Mouse (Mus musculus): ENCODE measurements at regions not wholly inside any gene's neighbourhood (a gene's known extent, or its start where the extent isn't known, plus 50 kb on each side); places are given as distances from the start of the nearest gene placed in this dataset.
A peak's percentile ranks its signal among the peaks of the same experiment; 100 is the strongest.

DNA sequence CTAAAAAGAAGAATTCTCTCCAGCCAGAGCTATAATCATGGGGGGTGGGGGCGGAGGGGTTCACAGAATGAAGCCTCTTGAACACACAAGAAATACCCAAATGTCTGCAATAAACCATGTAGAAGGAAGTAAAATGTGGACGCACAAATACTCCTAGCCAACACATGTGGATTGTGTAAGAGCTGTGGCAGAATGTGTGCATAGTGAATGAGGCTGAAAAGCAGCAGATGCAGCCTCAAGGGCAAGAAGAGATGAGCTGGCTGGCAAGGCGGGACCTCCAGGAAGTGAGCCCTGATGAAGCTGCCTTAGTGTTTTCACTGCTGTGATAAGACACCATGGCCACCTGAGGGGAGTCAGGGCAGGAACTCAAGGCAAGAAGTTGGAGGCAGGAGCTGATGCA is 53.3 kb upstream of the Arhgap28 start:
- Histone ChIP-seq H3K4me1 (replicated peaks) (no peaks in the 10 kb centered on the region), H3K27me3 (no peaks in the 10 kb centered on the region), H3K36me3 (no peaks in the 10 kb centered on the region), H3K4me2 (no peak overlapping the region), H3K27ac (no peak overlapping the region), H3K4me3 (replicated peaks) (no peak overlapping the region), H3K9me3 (no peaks in the 10 kb centered on the region), H3K9ac (replicated peaks) (no peak overlapping the region)
- WGBS: 86% methylated on average over 3 of the region's 3 CpGs
- no peak for ATAC-seq (ENCODE audit: insufficient number of reproducible peaks, insufficient read depth, low FRiP score, low TSS enrichment, low read depth)

- no peak overlapping the region for H3K4me3 ChIP-seq (replicated peaks)
- no peaks in the 10 kb centered on the region for H3K9me3 ChIP-seq
- no peak overlapping the region for H3K4me2 ChIP-seq
- no peaks in the 10 kb centered on the region for H3K4me1 ChIP-seq (replicated peaks)
- ATAC-seq (ENCODE audit: insufficient number of reproducible peaks, insufficient read depth, low FRiP score, low TSS enrichment, low read depth): no peak
- no peak overlapping the region for H3K9ac ChIP-seq (replicated peaks)
- no peak overlapping the region for H3K27ac ChIP-seq
- no peaks in the 10 kb centered on the region for H3K36me3 ChIP-seq
- H3K27me3 ChIP-seq: no peaks in the 10 kb centered on the region
- WGBS: 75% methylated on average over 3 of the region's 3 CpGs
Observed at GRCm38 (mm10) chr17:68060455-68060854, 56.5 kb upstream of the Arhgap28 start.

GRCm38 (mm10) chr17:68065751-68066150 is 61.8 kb upstream of the Arhgap28 start:
- no peak for ATAC-seq (ENCODE audit: insufficient number of reproducible peaks, insufficient read depth, low FRiP score, low TSS enrichment, low read depth)
- H3K4me1 ChIP-seq (replicated peaks): peaks cover 3% of the 10 kb centered on the region
- H3K9me3 ChIP-seq: no peaks in the 10 kb centered on the region
- H3K27me3 ChIP-seq: no peaks in the 10 kb centered on the region
- H3K36me3 ChIP-seq: no peaks in the 10 kb centered on the region
- no peak overlapping the region for H3K27ac ChIP-seq
- no peak overlapping the region for H3K4me2 ChIP-seq
- WGBS: 86% methylated on average over 9 of the region's 9 CpGs
- H3K9ac ChIP-seq (replicated peaks): no peak overlapping the region
- no peak overlapping the region for H3K4me3 ChIP-seq (replicated peaks)

GRCm38 (mm10) chr17:68066204-68066603 is 62.3 kb upstream of the Arhgap28 start:
- no peak for ATAC-seq (ENCODE audit: insufficient number of reproducible peaks, insufficient read depth, low FRiP score, low TSS enrichment, low read depth)
- Histone ChIP-seq H3K9ac (replicated peaks) (no peak overlapping the region), H3K27ac (no peak overlapping the region), H3K4me2 (no peak overlapping the region), H3K36me3 (no peaks in the 10 kb centered on the region), H3K4me1 (replicated peaks) (peaks cover 7% of the 10 kb centered on the region), H3K27me3 (no peaks in the 10 kb centered on the region), H3K9me3 (no peaks in the 10 kb centered on the region), H3K4me3 (replicated peaks) (no peak overlapping the region)
- 93% methylated on average over 2 of the region's 2 CpGs for WGBS

GRCm38 (mm10) chr17:68069008-68069407 is 65.1 kb upstream of the Arhgap28 start:
- Histone ChIP-seq H3K9me3 (no peaks in the 10 kb centered on the region), H3K9ac (replicated peaks) (no peak overlapping the region), H3K27me3 (no peaks in the 10 kb centered on the region), H3K4me3 (replicated peaks) (no peak overlapping the region), H3K27ac (no peak overlapping the region), H3K36me3 (no peaks in the 10 kb centered on the region), H3K4me2 (no peak overlapping the region), H3K4me1 (replicated peaks) (peaks cover 15% of the 10 kb centered on the region)
- WGBS: 69% methylated on average over 7 of the region's 7 CpGs
- ATAC-seq (ENCODE audit: insufficient number of reproducible peaks, insufficient read depth, low FRiP score, low TSS enrichment, low read depth): no peak

- Histone ChIP-seq H3K4me1 (replicated peaks) (peaks cover 15% of the 10 kb centered on the region), H3K9me3 (no peaks in the 10 kb centered on the region), H3K4me3 (replicated peaks) (no peak overlapping the region), H3K27me3 (no peaks in the 10 kb centered on the region), H3K27ac (no peak overlapping the region), H3K36me3 (no peaks in the 10 kb centered on the region), H3K4me2 (no peak overlapping the region), H3K9ac (replicated peaks) (no peak overlapping the region)
- ATAC-seq (ENCODE audit: insufficient number of reproducible peaks, insufficient read depth, low FRiP score, low TSS enrichment, low read depth): no peak
- 91% methylated on average over 5 of the region's 5 CpGs for WGBS
Observed at GRCm38 (mm10) chr17:68069484-68069883, 65.6 kb upstream of the Arhgap28 start.

- WGBS: 23% methylated on average over 4 of the region's 4 CpGs
- no peaks in the 10 kb centered on the region for H3K9me3 ChIP-seq
- H3K27ac ChIP-seq: peak overlapping the region; percentile 5; the same call in 1 of the 2 replicates
- no peaks in the 10 kb centered on the region for H3K36me3 ChIP-seq
- no peak for ATAC-seq (ENCODE audit: insufficient number of reproducible peaks, insufficient read depth, low FRiP score, low TSS enrichment, low read depth)
- no peaks in the 10 kb centered on the region for H3K27me3 ChIP-seq
- no peak overlapping the region for H3K9ac ChIP-seq (replicated peaks)
- H3K4me3 ChIP-seq (replicated peaks): no peak overlapping the region
- H3K4me1 ChIP-seq (replicated peaks): peaks cover 15% of the 10 kb centered on the region
- H3K4me2 ChIP-seq: no peak overlapping the region
Observed at GRCm38 (mm10) chr17:68071472-68071871, 67.6 kb upstream of the Arhgap28 start.

GRCm38 (mm10) chr17:68075712-68076111 is 71.8 kb upstream of the Arhgap28 start:
- ATAC-seq (ENCODE audit: insufficient number of reproducible peaks, insufficient read depth, low FRiP score, low TSS enrichment, low read depth): no peak
- 82% methylated on average over 2 of the region's 2 CpGs for WGBS
- no peak overlapping the region for H3K27ac ChIP-seq

DNA sequence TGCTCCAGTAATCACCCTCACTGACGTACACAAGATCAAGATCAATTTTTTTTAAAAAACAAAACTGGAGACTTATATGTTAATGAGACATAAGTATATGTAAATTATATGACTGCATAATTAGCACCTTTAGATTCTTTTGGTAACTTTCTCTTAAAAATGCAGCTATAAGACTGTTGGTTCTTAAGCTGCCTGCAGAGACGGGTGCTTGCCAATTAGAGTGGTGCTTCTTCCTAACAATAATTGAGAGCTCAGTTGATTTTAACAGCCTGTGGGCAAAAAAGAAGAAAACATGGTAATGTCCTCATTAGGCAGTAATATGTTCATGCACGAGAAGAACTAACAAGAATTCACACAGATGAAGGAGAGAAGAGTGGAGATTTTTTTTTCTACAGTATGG is 74.8 kb upstream of the Arhgap28 start:
- Histone ChIP-seq H3K27me3 (no peaks in the 10 kb centered on the region), H3K4me3 (replicated peaks) (no peak overlapping the region), H3K9me3 (no peaks in the 10 kb centered on the region), H3K9ac (replicated peaks) (no peak overlapping the region), H3K27ac (no peak overlapping the region), H3K4me1 (replicated peaks) (no peaks in the 10 kb centered on the region), H3K36me3 (no peaks in the 10 kb centered on the region), H3K4me2 (no peak overlapping the region)
- 62% methylated on average over 3 of the region's 3 CpGs for WGBS
- no peak for ATAC-seq (ENCODE audit: insufficient number of reproducible peaks, insufficient read depth, low FRiP score, low TSS enrichment, low read depth)

More at GRCm38 (mm10) chr17:68075712-68076111, 71.8 kb upstream of the Arhgap28 start:
- Histone ChIP-seq H3K27me3 (no peaks in the 10 kb centered on the region), H3K4me1 (replicated peaks) (peaks cover 12% of the 10 kb centered on the region), H3K36me3 (no peaks in the 10 kb centered on the region), H3K4me3 (replicated peaks) (no peak overlapping the region), H3K9ac (replicated peaks) (no peak overlapping the region), H3K9me3 (no peaks in the 10 kb centered on the region), H3K4me2 (no peak overlapping the region)

- no peak overlapping the region for H3K4me2 ChIP-seq
- ATAC-seq (ENCODE audit: insufficient number of reproducible peaks, insufficient read depth, low FRiP score, low TSS enrichment, low read depth): no peak
- WGBS: 91% methylated on average over 2 of the region's 2 CpGs
- no peak overlapping the region for H3K4me3 ChIP-seq (replicated peaks)
- H3K27ac ChIP-seq: no peak overlapping the region
- no peaks in the 10 kb centered on the region for H3K4me1 ChIP-seq (replicated peaks)
- no peak overlapping the region for H3K9ac ChIP-seq (replicated peaks)
- H3K9me3 ChIP-seq: no peaks in the 10 kb centered on the region
- H3K27me3 ChIP-seq: no peaks in the 10 kb centered on the region
- no peaks in the 10 kb centered on the region for H3K36me3 ChIP-seq
Observed at GRCm38 (mm10) chr17:68084446-68084845, 80.5 kb upstream of the Arhgap28 start.

DNA sequence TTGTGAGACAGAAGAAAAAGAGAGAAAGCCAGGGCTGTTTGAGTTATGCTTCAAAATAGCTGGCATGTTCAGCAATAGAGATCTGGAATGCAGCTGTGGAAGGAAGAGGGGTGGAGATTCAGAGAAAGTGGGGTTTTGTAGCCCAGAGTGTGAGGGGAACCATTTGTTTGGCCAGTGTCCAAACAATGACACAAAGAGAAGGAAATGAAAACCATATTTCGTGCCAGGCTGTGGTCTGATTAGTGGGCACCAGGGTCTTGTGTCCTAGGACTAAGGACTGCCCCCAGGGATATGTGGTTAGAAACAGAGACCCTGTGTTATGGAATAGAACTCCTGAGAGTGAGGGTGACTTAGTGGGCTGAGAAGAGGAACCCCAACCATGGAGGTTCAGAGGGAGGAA is 83.2 kb upstream of the Arhgap28 start:
- H3K4me2 ChIP-seq: no peak overlapping the region
- H3K36me3 ChIP-seq: no peaks in the 10 kb centered on the region
- no peaks in the 10 kb centered on the region for H3K27me3 ChIP-seq
- H3K9ac ChIP-seq (replicated peaks): no peak overlapping the region
- 76% methylated on average over 1 of the region's 1 CpGs for WGBS
- ATAC-seq (ENCODE audit: insufficient number of reproducible peaks, insufficient read depth, low FRiP score, low TSS enrichment, low read depth): no peak
- H3K9me3 ChIP-seq: no peaks in the 10 kb centered on the region
- no peaks in the 10 kb centered on the region for H3K4me1 ChIP-seq (replicated peaks)
- H3K27ac ChIP-seq: no peak overlapping the region
- no peak overlapping the region for H3K4me3 ChIP-seq (replicated peaks)

DNA sequence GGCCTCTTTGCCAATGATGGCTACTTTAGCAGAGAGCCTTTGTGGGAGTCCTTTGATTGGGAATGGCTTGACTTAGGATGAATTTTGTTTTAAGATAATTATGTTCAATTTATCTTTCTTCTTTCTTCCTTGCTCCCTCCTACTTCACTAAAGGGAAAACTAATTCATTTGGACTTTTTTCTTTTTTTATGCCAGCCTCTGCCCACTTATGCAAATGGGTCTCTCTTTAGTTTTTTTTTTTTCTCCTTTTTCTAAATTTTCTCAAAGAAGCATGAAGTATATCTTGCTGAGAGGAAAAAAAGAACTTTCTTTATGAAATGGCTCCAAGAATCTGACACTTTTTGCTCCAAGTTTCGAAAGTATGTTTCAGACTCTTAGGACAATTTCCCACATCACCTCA is 85.3 kb upstream of the Arhgap28 start:
- Histone ChIP-seq H3K36me3 (no peaks in the 10 kb centered on the region), H3K9ac (replicated peaks) (no peak overlapping the region), H3K9me3 (no peaks in the 10 kb centered on the region), H3K4me3 (replicated peaks) (no peak overlapping the region), H3K27ac (no peak overlapping the region), H3K4me2 (no peak overlapping the region), H3K4me1 (replicated peaks) (no peaks in the 10 kb centered on the region), H3K27me3 (no peaks in the 10 kb centered on the region)
- 95% methylated on average over 1 of the region's 1 CpGs for WGBS
- no peak for ATAC-seq (ENCODE audit: insufficient number of reproducible peaks, insufficient read depth, low FRiP score, low TSS enrichment, low read depth)

Data from limb, embryonic 12.5 days (tissue).